Mouse (Mus musculus) regulatory T cell (primary cell): ENCODE results near the gene Cercam.
"Not testable (repeated sequence)": the region's sequence is repeated elsewhere in the genome, so short reads cannot be mapped to it uniquely, and the experiment has no call there.

Experiments
- in situ Hi-C: fragments of 300-600 bp; cut with MboI, MseI; formaldehyde crosslinking; loops from one replicate; pipeline ENCODE4 v1.15.1; 2025; ENCODE audit warnings: high pct_unique_total_duplicates

The Cercam gene

DNA sequence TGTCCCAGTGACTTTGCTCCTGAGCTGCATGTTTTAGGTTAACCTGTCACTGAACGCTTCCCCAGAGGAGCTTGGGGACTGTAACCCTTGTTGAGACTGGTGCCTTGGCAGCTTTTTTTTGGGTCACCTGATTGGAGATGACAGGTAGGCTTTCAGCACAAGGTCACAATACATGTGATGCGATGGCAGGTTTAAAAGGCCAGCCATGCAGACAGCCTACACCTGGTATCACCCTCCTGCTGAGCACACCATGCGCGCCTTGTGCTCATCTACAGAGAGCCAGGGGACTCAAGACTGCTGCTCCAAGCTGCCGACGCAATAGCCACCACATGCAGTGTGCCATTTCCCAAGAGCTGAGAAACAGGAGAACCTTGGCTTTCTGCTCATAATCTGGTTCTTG, 22.8 kb downstream of the Cercam start:
- in situ Hi-C loops: no loop called here

- in situ Hi-C loops: no loop called here
Measured at GRCm38 (mm10) chr2:29896071-29896470, 27.1 kb downstream of the Cercam start.

GRCm38 (mm10) chr2:29897366-29897765, 28.4 kb downstream of the Cercam start:
- in situ Hi-C loops: no loop called here

DNA sequence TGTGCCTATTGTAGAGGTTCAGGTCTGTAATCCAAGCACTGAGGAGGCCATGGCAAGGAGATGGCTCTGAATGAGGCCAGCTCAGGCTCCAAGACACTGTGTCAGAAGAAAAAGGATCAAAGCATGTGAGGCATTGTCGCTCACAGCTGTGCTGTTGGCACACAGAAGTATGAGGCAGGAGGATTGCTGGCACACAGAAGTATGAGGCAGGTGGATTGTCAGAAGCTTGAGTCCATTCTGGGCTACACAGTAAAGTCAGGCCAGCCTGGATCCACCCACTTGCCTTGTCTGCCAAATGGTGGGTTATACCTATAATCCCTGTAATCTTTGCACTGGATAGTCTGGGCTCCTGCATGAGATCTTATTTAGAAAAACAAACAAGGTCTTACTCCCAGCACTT, 29.1 kb downstream of the Cercam start:
- in situ Hi-C loops: no loop called here

DNA sequence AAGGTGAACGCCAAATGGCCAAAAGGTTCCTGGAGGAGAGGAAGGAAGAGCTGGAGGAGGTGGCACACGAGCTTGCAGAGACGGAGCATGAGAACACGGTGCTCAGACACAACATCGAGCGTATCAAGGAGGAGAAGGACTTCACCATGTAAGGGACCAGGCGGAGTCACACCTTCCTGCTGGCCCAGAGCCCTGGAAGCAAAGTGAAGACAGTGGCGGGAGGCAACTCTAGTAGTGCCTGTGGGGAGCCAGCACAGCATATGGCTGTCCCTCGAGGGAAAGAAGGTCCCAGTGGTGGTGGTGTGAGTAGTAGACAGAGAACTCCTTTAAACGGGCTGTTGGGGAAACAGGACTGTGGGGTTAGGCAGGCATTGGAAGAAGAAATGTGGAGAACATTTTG, 33.2 kb downstream of the Cercam start:
- in situ Hi-C loops: no loop called here

DNA sequence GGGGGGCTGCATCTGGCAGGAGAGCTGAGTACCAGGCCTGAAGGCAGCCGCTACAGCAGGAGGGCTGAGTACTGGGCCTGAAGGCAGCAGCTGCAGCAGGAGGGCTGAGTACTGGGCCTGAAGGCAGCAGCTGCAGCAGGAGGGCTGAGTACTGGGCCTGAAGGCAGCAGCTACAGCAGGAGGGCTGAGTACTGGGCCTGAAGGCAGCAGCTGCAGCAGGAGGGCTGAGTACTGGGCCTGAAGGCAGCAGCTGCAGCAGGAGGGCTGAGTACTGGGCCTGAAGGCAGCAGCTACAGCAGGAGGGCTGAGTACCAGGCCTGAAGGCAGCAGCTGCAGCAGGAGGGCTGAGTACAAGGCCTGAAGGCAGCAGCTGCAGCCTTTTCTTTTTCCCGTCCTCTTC, 39.2 kb downstream of the Cercam start:
- in situ Hi-C loops: not testable (repeated sequence)

DNA sequence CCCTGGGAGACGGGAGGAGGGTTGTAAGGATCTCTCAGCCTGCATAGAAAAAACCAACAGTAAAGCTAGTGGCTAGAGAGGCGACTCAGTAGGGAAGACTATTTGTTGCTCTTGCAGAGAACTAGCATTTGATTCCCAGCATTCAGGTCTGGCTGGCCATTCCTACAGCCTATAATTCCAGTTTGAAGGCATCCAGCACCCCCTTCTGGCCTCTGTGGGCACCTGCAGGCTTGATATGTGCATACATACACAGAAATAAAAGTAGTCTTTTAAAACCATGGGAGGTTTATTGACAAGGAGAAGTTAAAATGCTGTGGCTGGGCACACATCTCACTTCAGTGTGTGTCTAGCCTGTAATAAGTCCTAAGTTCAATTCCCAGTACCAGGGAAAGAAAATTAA, 41.1 kb downstream of the Cercam start:
- in situ Hi-C loops: loop anchor here (5.0 kb wide), 1 partner anchor 93 kb away; no protein-coding TSS in a partner anchor

- in situ Hi-C loops: no loop called here
Measured at GRCm38 (mm10) chr2:29917621-29918020, 48.7 kb downstream of the Cercam start.

DNA sequence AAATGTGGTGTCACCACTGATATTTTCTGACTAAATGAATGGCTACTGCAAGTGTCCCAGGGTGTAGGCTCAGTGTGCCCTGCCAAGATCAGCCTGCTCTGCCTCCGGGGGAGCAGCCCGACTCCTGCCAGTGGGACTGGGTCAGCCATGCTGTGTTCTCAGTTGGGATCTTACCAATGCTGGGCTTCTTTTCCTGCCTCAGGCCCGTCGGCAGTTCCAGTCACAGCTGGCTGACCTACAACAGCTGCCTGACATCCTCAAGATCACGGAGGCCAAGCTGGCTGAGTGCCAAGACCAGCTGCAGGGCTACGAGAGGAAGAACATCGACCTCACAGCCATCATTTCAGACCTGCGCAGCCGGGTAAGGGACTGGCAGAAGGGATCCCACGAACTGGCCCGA, 53.0 kb downstream of the Cercam start:
- in situ Hi-C loops: no loop called here

- in situ Hi-C loops: no loop called here
Measured at GRCm38 (mm10) chr2:29926542-29926941, 57.6 kb downstream of the Cercam start.

DNA sequence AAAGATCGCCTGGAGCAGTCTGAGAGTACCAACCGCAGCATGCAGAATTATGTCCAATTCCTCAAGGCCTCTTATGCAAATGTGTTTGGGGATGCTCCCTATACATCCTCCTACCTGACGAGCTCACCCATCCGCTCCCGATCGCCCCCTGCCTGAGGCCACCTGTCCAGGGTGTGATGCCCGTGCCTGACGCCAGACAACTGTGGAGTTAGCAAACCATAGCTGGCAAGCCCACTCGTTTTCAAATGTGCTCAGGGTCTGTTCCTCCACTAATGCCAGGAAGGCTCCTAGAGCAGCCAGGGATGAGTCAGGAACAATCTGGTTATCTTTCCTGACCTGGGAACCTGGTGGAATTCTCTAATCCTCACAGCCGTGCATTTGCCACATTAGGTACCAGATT, 61.5 kb downstream of the Cercam start:
- in situ Hi-C loops: loop anchor here (5.0 kb wide), 1 partner anchor 877 kb away; the partner anchor contains the start of gene Ntmt1

GRCm38 (mm10) chr2:29931194-29931593, 62.2 kb downstream of the Cercam start:
- in situ Hi-C loops: loop anchor here (5.0 kb wide), 1 partner anchor 876 kb away; the partner anchor contains the start of gene Ntmt1
